Mouse (Mus musculus): ENCODE measurements around the gene Brsk2.
"Not testable (repeated sequence)": the region's sequence is repeated elsewhere in the genome, so short reads cannot be mapped to it uniquely, and the experiment has no call there.

Gene Brsk2

GRCm38 (mm10) chr7:141948906-141949798 lies at the start of gene Brsk2:
Gene Brsk2 (plus strand): TSS chr7:141949751.
- DNase-seq (ENCODE audit: low read depth, low spot score) = no peak

GRCm38 (mm10) chr7:141901825-141902224 lies 47.7 kb upstream of the Brsk2 start:
- peak; percentile 24 for DNase-seq (ENCODE audit: low read depth, low spot score)

DNA sequence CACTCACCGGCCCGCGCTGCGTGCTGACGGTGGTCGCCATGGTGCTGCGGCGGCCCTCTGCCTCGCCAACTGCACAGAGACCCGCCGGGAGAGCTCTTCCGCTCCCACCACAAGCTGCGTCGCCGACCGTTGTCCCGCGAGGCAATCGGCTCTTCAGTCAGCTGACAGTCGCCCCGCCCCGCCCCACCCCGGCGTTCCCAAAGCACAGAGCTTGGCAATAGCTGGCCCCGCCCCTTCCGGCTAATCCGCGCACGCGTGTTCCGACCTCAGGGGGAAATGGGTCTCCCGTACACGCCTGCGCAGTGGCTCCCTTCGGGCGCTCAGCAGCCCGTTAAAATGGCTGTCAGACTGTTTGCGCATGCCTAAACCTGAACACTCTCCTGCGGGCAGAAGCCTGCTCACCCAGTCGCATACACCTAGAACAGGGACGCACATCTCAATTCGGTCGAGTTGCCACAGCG lies 47.3 kb upstream of the Brsk2 start:
- DNase-seq (ENCODE audit: low read depth, low spot score) = peak; percentile 98

- DNase-seq (ENCODE audit: low read depth, low spot score) = no peak
These were observed 46.8 kb upstream of the Brsk2 start for GRCm38 (mm10) chr7:141902791-141903190.

DNA sequence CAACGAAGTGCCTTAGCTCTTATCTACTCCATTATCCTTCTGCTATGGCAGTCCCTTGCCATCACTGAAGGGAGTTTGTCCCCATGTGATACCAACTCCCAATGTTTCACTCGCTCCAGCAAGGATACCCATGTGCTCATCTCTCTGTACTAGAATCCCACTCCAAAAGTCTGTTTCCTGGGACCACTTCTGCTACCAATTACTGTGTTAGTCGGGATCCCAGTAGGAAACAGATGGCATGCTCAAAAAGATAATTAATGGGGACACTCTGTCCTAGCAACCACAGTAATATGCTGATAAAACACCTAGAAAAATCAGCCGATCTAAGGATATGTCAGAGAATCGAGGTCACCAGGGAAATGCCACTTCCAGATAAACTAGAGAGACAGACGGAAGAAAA lies 41.0 kb upstream of the Brsk2 start:
- DNase-seq (ENCODE audit: low read depth, low spot score) = no peak

DNA sequence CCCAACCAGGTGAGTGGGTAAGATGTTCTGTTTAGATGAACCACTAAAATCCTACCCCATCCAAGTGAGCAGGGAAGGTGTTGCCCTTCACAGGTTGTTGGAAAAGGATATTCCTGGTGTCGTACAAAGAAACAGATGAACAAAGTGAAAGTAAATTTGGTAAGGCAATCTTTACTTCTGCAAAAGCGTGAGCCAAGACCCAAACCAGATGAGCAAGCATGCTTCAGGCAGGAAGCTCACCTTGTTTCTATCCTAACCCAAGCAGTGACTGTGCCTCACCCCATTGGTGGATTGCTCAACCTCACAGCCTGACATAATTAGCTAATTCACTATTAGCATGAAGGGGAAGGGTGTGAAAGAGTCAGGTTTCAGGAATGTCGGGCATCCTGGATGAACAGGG lies 38.2 kb upstream of the Brsk2 start:
- DNase-seq (ENCODE audit: low read depth, low spot score) = no peak

- DNase-seq (ENCODE audit: low read depth, low spot score) = no peak
These were observed 31.1 kb upstream of the Brsk2 start, which contains the start of gene Tollip for GRCm38 (mm10) chr7:141918407-141918806. Gene Tollip (minus strand): TSS chr7:141918507.

- not testable (repeated sequence) for DNase-seq (ENCODE audit: low read depth, low spot score)
These were observed 25.4 kb upstream of the Brsk2 start for GRCm38 (mm10) chr7:141924121-141924520.

GRCm38 (mm10) chr7:141924917-141925316 lies 24.6 kb upstream of the Brsk2 start:
- peak; percentile 57 for DNase-seq (ENCODE audit: low read depth, low spot score)

- no peak for DNase-seq (ENCODE audit: low read depth, low spot score)
These were observed 20.9 kb upstream of the Brsk2 start for GRCm38 (mm10) chr7:141928642-141929041.

GRCm38 (mm10) chr7:141934128-141934898 lies 15.2 kb upstream of the Brsk2 start:
- no peak for DNase-seq (ENCODE audit: low read depth, low spot score)

DNA sequence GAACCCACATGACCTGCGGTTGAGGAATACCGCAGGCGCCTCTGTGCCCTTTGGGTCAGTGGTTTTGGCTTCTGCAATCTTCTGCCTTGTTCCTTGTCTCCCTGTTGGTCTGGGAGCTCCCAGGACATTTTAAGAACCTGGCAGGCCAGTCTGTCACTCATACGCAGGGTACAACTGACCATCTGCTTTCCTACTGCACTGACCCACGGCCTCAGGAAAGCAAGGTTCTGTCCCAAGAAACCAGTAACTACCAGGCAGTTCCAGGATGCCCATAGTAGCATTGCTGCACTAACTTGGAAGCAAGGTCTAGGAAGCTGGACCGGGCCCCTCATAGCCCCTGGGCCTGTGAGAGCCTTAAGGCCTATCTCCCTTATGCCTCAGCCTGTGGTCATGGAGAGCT lies 14.6 kb upstream of the Brsk2 start:
- DNase-seq (ENCODE audit: low read depth, low spot score) = no peak

DNA sequence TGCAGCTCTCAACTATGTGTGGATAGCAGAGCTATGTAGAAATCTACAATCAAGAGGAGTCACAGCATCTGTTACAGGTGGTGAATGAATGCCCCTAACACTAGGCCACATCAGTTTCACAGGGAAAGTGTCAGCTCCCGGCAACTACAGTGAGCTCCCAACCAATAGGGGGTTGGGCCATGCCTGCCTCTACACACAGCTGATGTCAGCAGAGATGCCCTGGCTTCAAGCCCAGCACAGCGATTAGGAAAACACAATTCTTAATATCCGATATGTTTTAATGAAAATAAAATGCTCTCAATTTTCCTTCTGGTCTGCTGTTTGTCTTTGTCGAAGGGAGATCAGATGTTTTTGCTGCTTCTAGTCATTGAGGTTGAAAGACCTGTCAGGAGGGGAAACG lies 6.1 kb upstream of the Brsk2 start:
- DNase-seq (ENCODE audit: low read depth, low spot score) = no peak

DNA sequence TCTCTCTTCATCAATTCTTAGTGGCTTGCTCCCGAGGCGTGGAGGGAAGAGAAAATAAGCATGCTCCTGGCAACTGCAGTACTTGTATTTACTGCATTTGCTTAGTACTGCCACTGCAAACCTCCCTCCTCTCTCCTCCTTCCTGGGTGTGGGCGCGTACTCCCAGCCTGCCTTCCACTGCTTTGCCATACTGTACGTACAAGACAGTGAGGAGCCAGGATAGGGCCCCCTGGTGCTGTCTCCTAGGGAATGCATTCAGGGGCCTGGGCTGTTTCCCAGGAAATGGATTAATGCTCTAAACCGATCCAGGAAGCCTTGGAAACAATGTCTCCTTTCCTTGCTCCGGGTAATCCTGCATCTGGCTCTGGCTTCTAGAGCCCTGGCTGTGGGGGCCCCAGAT lies 3.6 kb upstream of the Brsk2 start:
- DNase-seq (ENCODE audit: low read depth, low spot score) = peak; percentile 3

GRCm38 (mm10) chr7:141947512-141947911 lies 2.0 kb upstream of the Brsk2 start:
- DNase-seq (ENCODE audit: low read depth, low spot score) = no peak

DNA sequence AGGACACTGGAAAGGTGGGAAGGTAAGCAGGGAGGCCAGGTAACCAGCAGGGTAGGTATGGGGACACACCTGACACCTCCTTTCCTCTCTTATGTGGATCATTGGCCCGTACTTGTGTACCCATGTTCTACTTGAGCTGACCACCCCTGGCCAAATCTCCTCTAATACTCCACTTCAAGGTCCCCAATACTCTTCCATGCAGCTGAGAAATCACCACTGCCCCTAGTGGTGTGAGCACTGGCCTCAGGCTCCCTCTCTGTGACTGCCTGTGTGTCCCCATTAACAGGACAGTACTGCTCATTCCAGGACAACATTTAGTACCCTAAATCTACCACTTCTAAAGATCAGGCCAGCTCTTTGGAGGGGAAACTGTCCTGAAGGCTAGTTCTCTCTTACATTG lies 1.5 kb upstream of the Brsk2 start:
- DNase-seq (ENCODE audit: low read depth, low spot score) = no peak

DNA sequence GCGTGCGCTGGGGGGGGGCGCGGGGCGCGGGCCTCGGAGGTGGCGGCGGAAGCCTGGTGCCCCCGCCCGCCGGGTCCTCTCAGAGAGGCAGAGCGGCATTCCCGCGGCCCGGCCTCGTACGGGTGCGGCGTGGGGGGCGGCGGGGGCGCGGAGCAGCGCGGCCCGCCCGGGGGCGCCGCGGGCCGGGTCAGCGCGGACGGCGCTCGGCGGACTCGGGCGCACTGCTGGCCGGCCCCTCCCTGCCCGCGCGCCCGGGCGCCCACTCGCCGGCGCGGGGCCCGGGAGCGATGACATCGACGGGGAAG lies 200 bp downstream of the Brsk2 start:
- no peak for DNase-seq (ENCODE audit: low read depth, low spot score)

DNA sequence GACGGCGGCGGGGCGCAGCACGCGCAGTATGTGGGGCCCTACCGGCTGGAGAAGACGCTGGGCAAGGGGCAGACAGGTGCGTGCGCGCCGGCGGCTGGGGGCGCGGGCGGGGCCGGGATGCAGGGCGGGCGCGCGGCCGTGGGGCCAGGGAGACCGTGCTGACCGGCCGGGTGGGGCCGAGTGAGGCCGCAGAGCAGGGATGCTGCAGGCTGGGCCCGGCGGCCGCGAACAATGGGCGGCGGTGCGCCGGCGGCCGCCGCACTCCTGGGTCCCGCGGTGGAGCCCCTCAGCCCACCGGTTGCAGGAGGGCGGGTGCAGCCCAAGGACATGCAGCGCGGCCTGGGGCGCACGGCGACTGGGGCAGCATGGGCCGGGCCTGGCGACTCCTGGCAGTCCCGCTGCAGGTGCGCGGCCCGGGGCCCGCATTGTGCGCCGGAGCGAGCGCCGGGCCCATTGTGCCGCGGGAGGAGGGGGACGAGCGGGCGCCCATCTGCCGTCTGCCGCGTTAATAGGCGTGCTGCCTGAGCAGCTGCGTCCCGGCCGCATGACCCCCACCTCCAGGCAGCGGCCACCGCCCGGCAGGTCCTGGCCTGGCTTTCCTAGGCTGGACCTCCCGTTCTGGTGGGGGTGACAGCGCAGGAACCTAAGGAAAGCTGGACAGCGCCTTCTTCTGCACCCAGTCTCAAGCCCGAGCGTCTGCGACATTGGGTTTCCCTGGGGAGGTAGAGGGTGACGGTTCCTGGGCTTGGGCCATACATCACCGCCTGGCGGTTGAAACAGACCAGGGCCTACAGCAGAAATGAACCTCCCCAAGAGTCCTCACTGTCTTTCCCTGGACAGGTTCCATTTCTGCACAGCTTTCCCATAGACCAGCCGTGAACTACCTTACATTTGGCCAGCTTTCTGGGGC lies 808 bp downstream of the Brsk2 start:
- DNase-seq (ENCODE audit: low read depth, low spot score) = no peak

GRCm38 (mm10) chr7:141951821-141952220 lies 2.3 kb downstream of the Brsk2 start:
- DNase-seq (ENCODE audit: low read depth, low spot score) = no peak

GRCm38 (mm10) chr7:141952920-141953319 lies 3.4 kb downstream of the Brsk2 start:
- peak; percentile 2 for DNase-seq (ENCODE audit: low read depth, low spot score)

GRCm38 (mm10) chr7:141953616-141954015 lies 4.1 kb downstream of the Brsk2 start:
- DNase-seq (ENCODE audit: low read depth, low spot score) = no peak
